Mouse (Mus musculus): ENCODE measurements around the gene Prr9. TPM values are rescaled to one million over a fixed set of nuclear protein-coding genes. Genes with fewer than 3 reads are reported as not detected.

Prr9 gene
- not detected in 2 replicates for total RNA-seq (2014; fragmentation: Nextera tagmentation)
- total RNA-seq (2017) = not detected in 2 replicates

GRCm38 (mm10) chr3:92123847-92124246, at the start of gene Prr9:
Prr9 (minus strand) TSS chr3:92123947.
- ATAC-seq (replicated peaks; ENCODE audit: low FRiP score, low TSS enrichment, poor library complexity, severe bottlenecking) = no peak

- ATAC-seq (replicated peaks; ENCODE audit: low FRiP score, low TSS enrichment, poor library complexity, severe bottlenecking) = no peak
These were observed 46.1 kb upstream of the Prr9 start for GRCm38 (mm10) chr3:92169847-92170246.

- ATAC-seq (replicated peaks; ENCODE audit: low FRiP score, low TSS enrichment, poor library complexity, severe bottlenecking) = peak; percentile 80; the same call in 1 of the 2 replicates
These were observed 29.6 kb upstream of the Prr9 start for GRCm38 (mm10) chr3:92153322-92153721.

- peak; percentile 91 for ATAC-seq (replicated peaks; ENCODE audit: low FRiP score, low TSS enrichment, poor library complexity, severe bottlenecking)
These were observed 27.0 kb upstream of the Prr9 start for GRCm38 (mm10) chr3:92150631-92151277.

- ATAC-seq (replicated peaks; ENCODE audit: low FRiP score, low TSS enrichment, poor library complexity, severe bottlenecking) = no peak
These were observed 24.2 kb upstream of the Prr9 start for GRCm38 (mm10) chr3:92147913-92148312.

GRCm38 (mm10) chr3:92147420-92147819, 23.7 kb upstream of the Prr9 start:
- no peak for ATAC-seq (replicated peaks; ENCODE audit: low FRiP score, low TSS enrichment, poor library complexity, severe bottlenecking)

GRCm38 (mm10) chr3:92142644-92143043, 18.9 kb upstream of the Prr9 start, which contains the start of gene Lelp1:
Lelp1 (minus strand) TSS chr3:92142744.
- ATAC-seq (replicated peaks; ENCODE audit: low FRiP score, low TSS enrichment, poor library complexity, severe bottlenecking) = no peak

- no peak for ATAC-seq (replicated peaks; ENCODE audit: low FRiP score, low TSS enrichment, poor library complexity, severe bottlenecking)
These were observed 2.8 kb downstream of the Prr9 start for GRCm38 (mm10) chr3:92120902-92121301.

- ATAC-seq (replicated peaks; ENCODE audit: low FRiP score, low TSS enrichment, poor library complexity, severe bottlenecking) = no peak
These were observed 5.8 kb downstream of the Prr9 start for GRCm38 (mm10) chr3:92117930-92118329.

GRCm38 (mm10) chr3:92111526-92111925, 12.2 kb downstream of the Prr9 start:
- no peak for ATAC-seq (replicated peaks; ENCODE audit: low FRiP score, low TSS enrichment, poor library complexity, severe bottlenecking)

- ATAC-seq (replicated peaks; ENCODE audit: low FRiP score, low TSS enrichment, poor library complexity, severe bottlenecking) = no peak
These were observed 13.0 kb downstream of the Prr9 start for GRCm38 (mm10) chr3:92110790-92111189.

- ATAC-seq (replicated peaks; ENCODE audit: low FRiP score, low TSS enrichment, poor library complexity, severe bottlenecking) = no peak
These were observed 17.2 kb downstream of the Prr9 start for GRCm38 (mm10) chr3:92106582-92106981.

- no peak for ATAC-seq (replicated peaks; ENCODE audit: low FRiP score, low TSS enrichment, poor library complexity, severe bottlenecking)
These were observed 40.7 kb downstream of the Prr9 start, which contains the start of gene Lor for GRCm38 (mm10) chr3:92083042-92083441. Lor (minus strand) TSS chr3:92083142.

GRCm38 (mm10) chr3:92081285-92081931, 42.3 kb downstream of the Prr9 start:
- ATAC-seq (replicated peaks; ENCODE audit: low FRiP score, low TSS enrichment, poor library complexity, severe bottlenecking) = peak; percentile 75

GRCm38 (mm10) chr3:92080462-92081284, 43.1 kb downstream of the Prr9 start:
- peak; percentile 84 for ATAC-seq (replicated peaks; ENCODE audit: low FRiP score, low TSS enrichment, poor library complexity, severe bottlenecking)

Other genes starting within 250 kb of the Prr9 start
- not detected in 2 replicates for gene Pglyrp3, start 109.4 kb downstream of the Prr9 start, total RNA-seq (2014; fragmentation: Nextera tagmentation)
- gene Pglyrp3, start 109.4 kb downstream of the Prr9 start, total RNA-seq (2017) = not detected in 2 replicates
- not detected in 2 replicates for gene Lor, start 40.8 kb downstream of the Prr9 start, total RNA-seq (2014; fragmentation: Nextera tagmentation)
- not detected in 2 replicates for gene Lor, start 40.8 kb downstream of the Prr9 start, total RNA-seq (2017)
- not detected in 2 replicates for gene Lelp1, start 18.8 kb upstream of the Prr9 start, total RNA-seq (2014; fragmentation: Nextera tagmentation)
- gene Lelp1, start 18.8 kb upstream of the Prr9 start, total RNA-seq (2017) = not detected in 2 replicates
- gene Sprr2a1, start 91.9 kb upstream of the Prr9 start, total RNA-seq (2014; fragmentation: Nextera tagmentation) = not detected in 2 replicates
- gene Sprr2a1, start 91.9 kb upstream of the Prr9 start, total RNA-seq (2017) = not detected in 2 replicates
- not detected in 2 replicates for gene Sprr2a2, start 92.0 kb upstream of the Prr9 start, total RNA-seq (2014; fragmentation: Nextera tagmentation)
- gene Sprr2a2, start 92.0 kb upstream of the Prr9 start, total RNA-seq (2017) = not detected in 2 replicates
- gene Sprr2a3, start 161.5 kb upstream of the Prr9 start, total RNA-seq (2014; fragmentation: Nextera tagmentation) = not detected in 2 replicates
- gene Sprr2a3, start 161.5 kb upstream of the Prr9 start, total RNA-seq (2017) = not detected in 2 replicates
- gene Sprr2b, start 192.7 kb upstream of the Prr9 start, total RNA-seq (2014; fragmentation: Nextera tagmentation) = not detected in 2 replicates
- not detected in 2 replicates for gene Sprr2b, start 192.7 kb upstream of the Prr9 start, total RNA-seq (2017)
- gene Sprr2d, start 215.2 kb upstream of the Prr9 start, total RNA-seq (2014; fragmentation: Nextera tagmentation) = not detected in 2 replicates
- not detected in 2 replicates for gene Sprr2d, start 215.2 kb upstream of the Prr9 start, total RNA-seq (2017)
- not detected in 2 replicates for gene Sprr2e, start 228.2 kb upstream of the Prr9 start, total RNA-seq (2014; fragmentation: Nextera tagmentation)
- gene Sprr2e, start 228.2 kb upstream of the Prr9 start, total RNA-seq (2017) = not detected in 2 replicates
- not detected in 2 replicates for gene Sprr2f, start 241.2 kb upstream of the Prr9 start, total RNA-seq (2014; fragmentation: Nextera tagmentation)
- gene Sprr2f, start 241.2 kb upstream of the Prr9 start, total RNA-seq (2017) = not detected in 2 replicates